Mouse (Mus musculus) lung, postnatal 14 days (tissue): Measurements from ENCODE around the gene Cabs1.

Experiments
- DNase-seq: peaks from one replicate; pipeline ENCODE4 v3.0.0; 2021

Gene Cabs1

GRCm38 (mm10) chr5:87979139-87979538 lies at the start of gene Cabs1:
Cabs1 (plus strand) TSS chr5:87979439.
- no peak for DNase-seq

GRCm38 (mm10) chr5:87931603-87932002 lies 47.6 kb upstream of the Cabs1 start:
- DNase-seq = no peak

GRCm38 (mm10) chr5:87940752-87941151 lies 38.5 kb upstream of the Cabs1 start:
- no peak for DNase-seq

GRCm38 (mm10) chr5:87942515-87942914 lies 36.7 kb upstream of the Cabs1 start:
- DNase-seq = no peak

GRCm38 (mm10) chr5:87951836-87952235 lies 27.4 kb upstream of the Cabs1 start:
- DNase-seq = no peak

GRCm38 (mm10) chr5:87969201-87969600 lies 10.0 kb upstream of the Cabs1 start, which contains the start of the genes 2310003L06Rik and Gm28434:
2310003L06Rik (plus strand) TSS chr5:87969459.
Gm28434 (plus strand) TSS chr5:87969517.
- DNase-seq = no peak

GRCm38 (mm10) chr5:87982468-87983214 lies 3.4 kb downstream of the Cabs1 start:
- no peak for DNase-seq

- DNase-seq = no peak
These were observed 23.0 kb downstream of the Cabs1 start, which contains the start of gene Smr3a for GRCm38 (mm10) chr5:88002249-88002648. Smr3a (plus strand) TSS chr5:88002549.

- no peak for DNase-seq
These were observed 26.0 kb downstream of the Cabs1 start for GRCm38 (mm10) chr5:88005241-88005640.
